Mouse (Mus musculus): ENCODE measurements around the gene Pigt. TPM values are rescaled to one million over a fixed set of nuclear protein-coding genes. Genes with fewer than 3 reads are reported as not detected.

Pigt gene
- polyA plus RNA-seq (2012; ENCODE audit: insufficient read depth, low replicate concordance): 103 and 177 TPM in 2 replicates

DNA sequence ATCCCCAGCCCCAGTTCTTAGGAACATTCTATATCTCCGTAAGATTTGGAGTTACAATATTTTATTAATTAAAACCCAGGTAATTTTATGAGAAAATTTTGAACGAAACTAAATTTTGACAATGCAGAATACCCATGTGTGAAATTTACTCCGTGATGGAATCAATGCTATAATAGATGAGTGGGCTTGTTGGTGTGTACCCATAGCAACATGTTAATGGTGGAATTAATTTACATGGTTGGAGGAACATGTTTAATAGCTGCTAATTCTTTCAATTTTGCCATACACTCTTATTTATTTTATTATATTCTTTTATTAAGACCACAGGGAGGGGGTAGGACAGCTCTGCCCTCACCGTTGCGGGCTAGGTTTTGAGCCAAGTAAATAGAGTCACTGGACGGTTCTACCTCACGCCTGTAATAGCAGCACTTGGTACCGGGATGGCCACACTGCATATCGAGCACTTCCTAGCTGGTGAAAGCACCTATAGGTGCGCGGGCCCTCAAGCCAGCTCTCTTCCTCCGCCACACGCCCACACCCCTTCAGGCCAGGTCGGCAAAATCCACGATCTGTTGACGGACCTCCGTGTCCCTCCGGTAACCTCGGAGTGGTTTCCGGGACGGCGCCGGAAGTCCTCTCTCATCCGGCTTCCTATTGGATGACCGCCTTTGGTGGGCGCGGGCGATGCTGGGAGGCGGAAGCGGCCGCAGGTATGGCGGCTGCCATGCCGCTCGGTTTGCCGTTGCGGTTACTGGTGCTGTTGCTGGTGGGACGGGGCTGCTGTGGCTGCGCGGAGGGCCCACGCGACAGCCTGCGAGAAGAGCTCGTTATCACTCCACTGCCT, at the start of gene Pigt:
Gene Pigt (plus strand): TSS at position 674 of the 844 bp plus-strand sequence.
- Histone ChIP-seq H3K9me3 (no peaks in the 10 kb centered on the region), H3K4me3 (replicated peaks) (peak within 1 kb of the TSS; percentile 92), H3K4me1 (peaks cover 19% of the 10 kb centered on the region), H3K36me3 (replicated peaks; ENCODE audit: low read length) (peaks cover 29% of the 10 kb centered on the region), H3K27me3 (replicated peaks) (peaks cover 57% of the 10 kb centered on the region)
- TF ChIP-seq FLI1 (IDR thresholded peaks at IDR 0.05; ENCODE audit: low read length): no peak
- TF ChIP-seq GATA1 (IDR thresholded peaks at IDR 0.05; ENCODE audit: borderline replicate concordance, low read length): no peak

DNA sequence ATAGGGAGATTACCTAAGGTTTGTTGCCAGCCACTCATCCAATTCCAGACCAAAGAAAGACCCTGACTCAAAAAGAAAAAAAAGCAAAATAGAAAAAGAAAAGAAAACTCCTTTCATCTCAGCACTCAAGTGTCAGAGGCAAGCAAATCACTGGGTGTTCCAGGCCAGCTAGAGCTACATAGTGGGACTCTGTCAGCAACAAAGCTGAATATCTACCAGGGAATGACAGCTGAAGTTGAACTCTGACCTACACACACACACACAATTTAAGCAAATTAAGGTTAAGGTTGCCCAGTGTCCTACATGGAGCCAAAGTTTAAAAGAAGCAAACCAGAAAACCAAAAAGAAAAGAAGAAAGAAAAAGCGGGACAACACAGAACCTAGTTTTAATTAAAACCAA, 49.2 kb upstream of the Pigt start:
- Histone ChIP-seq H3K4me1 (peaks cover 8% of the 10 kb centered on the region), H3K9me3 (peaks cover 16% of the 10 kb centered on the region), H3K36me3 (replicated peaks; ENCODE audit: low read length) (no peaks in the 10 kb centered on the region), H3K27me3 (replicated peaks) (peaks cover 72% of the 10 kb centered on the region), H3K4me3 (replicated peaks) (no peak overlapping the region)
- no peak for TF ChIP-seq GATA1 (IDR thresholded peaks at IDR 0.05; ENCODE audit: borderline replicate concordance, low read length)
- no peak for TF ChIP-seq FLI1 (IDR thresholded peaks at IDR 0.05; ENCODE audit: low read length)

DNA sequence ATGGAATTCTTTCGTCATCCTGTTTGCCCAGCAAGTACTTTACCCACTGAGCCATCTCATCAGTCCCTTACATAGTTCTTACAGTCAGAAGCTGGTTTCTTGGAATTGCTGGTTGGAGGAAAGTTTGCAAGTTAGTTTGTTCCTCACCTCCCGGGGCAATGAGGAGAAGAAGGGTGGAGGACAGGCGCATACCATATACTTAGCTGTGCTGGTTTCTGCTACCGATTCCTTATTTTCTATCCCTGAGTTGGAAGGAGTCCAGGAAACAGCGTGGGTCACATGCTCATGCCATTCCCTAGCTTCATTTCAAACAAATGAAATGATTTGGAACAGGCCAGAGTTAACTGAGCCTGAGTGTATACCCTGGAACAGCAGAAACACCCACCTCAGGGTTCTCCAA, 48.4 kb upstream of the Pigt start:
- peaks cover 69% of the 10 kb centered on the region for H3K27me3 ChIP-seq (replicated peaks)
- TF ChIP-seq GATA1 (IDR thresholded peaks at IDR 0.05; ENCODE audit: borderline replicate concordance, low read length): no peak
- TF ChIP-seq FLI1 (IDR thresholded peaks at IDR 0.05; ENCODE audit: low read length): no peak

DNA sequence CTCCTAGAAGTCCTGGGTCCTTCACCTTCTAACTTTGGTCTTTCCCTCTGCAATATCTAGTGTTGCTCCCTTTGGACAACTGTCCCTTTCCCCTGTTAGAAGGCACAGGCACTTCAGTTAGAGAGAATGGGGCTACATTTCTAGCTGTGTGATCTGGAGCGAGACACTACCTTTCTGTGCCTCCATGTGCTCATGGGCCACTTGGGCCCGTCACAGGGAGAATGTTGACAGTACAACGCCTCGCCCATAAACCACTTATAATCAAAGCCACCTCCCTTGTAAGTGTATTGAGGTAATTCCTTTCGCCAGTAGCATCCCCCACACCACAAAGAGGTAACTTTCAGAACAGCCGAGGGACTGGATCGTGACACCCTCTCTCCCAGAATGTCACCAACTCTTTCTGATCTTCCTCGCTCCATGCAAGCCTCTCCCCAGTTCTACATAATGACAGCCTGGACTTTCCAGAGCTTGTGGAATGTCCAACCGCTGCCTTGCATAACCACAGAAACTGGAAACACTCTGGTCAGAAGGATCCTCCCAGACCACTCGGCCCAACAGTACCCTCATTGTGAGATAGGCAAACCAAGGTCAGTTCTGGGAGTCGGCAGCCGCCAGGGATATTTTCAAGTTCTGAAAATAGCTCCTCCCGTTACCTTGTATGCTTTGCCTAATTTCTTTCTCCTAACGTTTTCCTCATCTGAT, 47.8 kb upstream of the Pigt start:
- no peaks in the 10 kb centered on the region for H3K36me3 ChIP-seq (replicated peaks; ENCODE audit: low read length)
- TF ChIP-seq FLI1 (IDR thresholded peaks at IDR 0.05; ENCODE audit: low read length): no peak
- TF ChIP-seq GATA1 (IDR thresholded peaks at IDR 0.05; ENCODE audit: borderline replicate concordance, low read length): no peak
- no peak overlapping the region for H3K4me3 ChIP-seq (replicated peaks)
- peaks cover 67% of the 10 kb centered on the region for H3K27me3 ChIP-seq (replicated peaks)
- H3K4me1 ChIP-seq: 0 out of 2 replicates have a peak, but pooled peaks cover 4% of the 10 kb centered on the region
- peaks cover 16% of the 10 kb centered on the region for H3K9me3 ChIP-seq

More for the DNA sequence above, 48.4 kb upstream of the Pigt start:
- H3K4me1 ChIP-seq: 0 out of 2 replicates have a peak, but pooled peaks cover 4% of the 10 kb centered on the region
- peaks cover 16% of the 10 kb centered on the region for H3K9me3 ChIP-seq
- H3K4me3 ChIP-seq (replicated peaks): no peak overlapping the region
- no peaks in the 10 kb centered on the region for H3K36me3 ChIP-seq (replicated peaks; ENCODE audit: low read length)

DNA sequence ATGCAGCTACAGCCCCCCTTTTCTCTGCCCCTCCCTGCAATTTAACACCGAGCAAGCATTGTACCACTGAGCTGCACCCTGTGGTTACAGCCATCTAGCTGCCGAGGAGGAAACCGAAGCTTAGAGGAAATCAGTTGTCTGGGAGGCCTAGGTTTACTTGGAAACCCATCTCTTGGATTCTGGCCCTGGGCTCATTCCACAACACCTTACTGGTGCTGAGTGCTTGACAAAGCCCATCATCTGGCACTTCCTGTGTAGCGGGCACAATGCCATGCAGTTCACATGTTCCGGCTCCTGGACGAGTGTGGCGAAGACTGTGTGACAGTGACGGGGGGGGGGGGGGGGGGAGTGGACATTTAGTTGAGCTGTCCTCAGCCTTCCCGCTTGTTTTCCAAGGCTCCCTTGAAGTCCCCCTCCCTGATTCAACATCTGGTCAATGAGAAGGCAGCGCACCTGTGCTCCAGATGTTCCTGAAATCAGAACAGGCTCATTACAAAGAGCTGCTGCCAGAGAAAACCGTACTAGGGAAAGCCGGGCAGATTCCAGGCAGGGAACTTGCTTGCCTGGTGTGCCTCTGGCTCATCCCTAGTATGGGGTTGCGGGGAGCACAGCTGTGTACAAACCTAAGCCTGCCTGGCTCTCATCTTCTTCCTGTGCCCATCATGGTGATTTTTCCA, 45.2 kb upstream of the Pigt start:
- H3K9me3 ChIP-seq: peaks cover 16% of the 10 kb centered on the region
- TF ChIP-seq GATA1 (IDR thresholded peaks at IDR 0.05; ENCODE audit: borderline replicate concordance, low read length): no peak
- peaks cover 66% of the 10 kb centered on the region for H3K27me3 ChIP-seq (replicated peaks)

DNA sequence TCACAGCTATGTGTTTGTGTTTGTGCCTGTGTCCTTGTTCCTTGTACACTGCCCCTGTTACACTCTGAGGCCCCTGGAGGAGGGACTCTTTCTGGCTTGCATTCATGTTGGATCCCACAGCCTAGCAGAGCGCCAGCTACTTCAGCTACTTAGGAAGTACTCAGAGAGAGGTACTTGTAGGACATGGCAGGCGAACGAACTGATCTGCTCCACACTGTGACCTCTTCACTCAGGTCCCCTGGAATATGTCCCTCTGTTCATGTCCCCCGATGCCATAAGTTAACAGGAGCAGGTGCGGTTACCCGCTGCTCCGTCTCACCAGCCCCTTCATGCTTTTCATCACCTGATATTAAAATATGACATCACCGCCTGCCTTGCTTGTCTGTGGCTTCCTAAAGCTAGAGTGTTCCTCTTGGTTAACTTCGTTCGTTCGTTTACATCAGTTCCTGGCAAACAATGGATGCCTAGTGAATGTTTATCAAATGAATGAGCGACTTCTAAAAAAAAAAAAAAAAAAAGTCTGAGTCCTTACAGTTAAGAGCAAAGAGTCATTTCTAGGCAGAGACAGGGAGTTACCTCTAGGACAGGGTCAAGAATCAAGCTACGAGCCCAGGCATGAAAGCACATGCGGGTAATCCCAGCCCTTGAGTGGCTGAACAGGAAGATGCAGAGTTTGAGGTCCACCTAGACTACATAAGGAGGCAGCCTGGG, 44.1 kb upstream of the Pigt start:
- Histone ChIP-seq H3K36me3 (replicated peaks; ENCODE audit: low read length) (no peaks in the 10 kb centered on the region), H3K27me3 (replicated peaks) (peaks cover 67% of the 10 kb centered on the region), H3K9me3 (peaks cover 16% of the 10 kb centered on the region), H3K4me1 (peaks cover 16% of the 10 kb centered on the region), H3K4me3 (replicated peaks) (no peak overlapping the region)
- TF ChIP-seq GATA1 (IDR thresholded peaks at IDR 0.05; ENCODE audit: borderline replicate concordance, low read length) (no peak), FLI1 (IDR thresholded peaks at IDR 0.05; ENCODE audit: low read length) (no peak)

More for the DNA sequence above, 45.2 kb upstream of the Pigt start:
- H3K4me1 ChIP-seq: peaks cover 16% of the 10 kb centered on the region
- no peak overlapping the region for H3K4me3 ChIP-seq (replicated peaks)
- H3K36me3 ChIP-seq (replicated peaks; ENCODE audit: low read length): no peaks in the 10 kb centered on the region

DNA sequence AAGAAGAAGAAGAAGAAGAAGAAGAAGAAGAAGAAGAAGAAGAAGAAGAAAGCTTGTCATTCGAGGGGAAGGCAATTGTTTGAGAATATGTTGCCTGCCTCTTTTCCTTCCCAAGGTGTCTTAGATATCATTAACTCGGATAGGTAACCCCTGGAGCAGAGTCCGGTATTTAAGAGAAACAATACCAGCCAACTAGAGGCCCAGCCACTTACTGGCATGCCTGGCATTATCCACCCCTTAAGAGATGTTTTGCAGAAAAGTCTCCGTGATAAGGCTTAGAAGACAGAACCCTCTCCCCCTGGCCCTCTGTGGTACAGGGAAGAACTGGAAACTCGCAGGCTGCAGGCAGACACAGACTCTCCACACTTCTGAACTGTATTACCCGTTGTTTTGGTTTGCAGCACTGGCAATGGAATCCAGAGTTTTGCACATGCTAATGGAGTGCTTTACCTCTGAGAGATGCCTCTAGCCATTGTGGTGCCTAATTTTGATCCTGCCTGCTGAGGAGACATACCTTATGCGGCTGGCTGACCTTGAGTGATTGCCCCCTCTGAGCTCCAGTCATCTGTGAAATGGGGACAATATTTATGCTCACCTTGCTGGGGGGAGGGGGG, 43.3 kb upstream of the Pigt start:
- Histone ChIP-seq H3K4me1 (peaks cover 20% of the 10 kb centered on the region), H3K4me3 (replicated peaks) (no peak overlapping the region), H3K9me3 (peaks cover 16% of the 10 kb centered on the region), H3K27me3 (replicated peaks) (peaks cover 63% of the 10 kb centered on the region), H3K36me3 (replicated peaks; ENCODE audit: low read length) (no peaks in the 10 kb centered on the region)
- TF ChIP-seq GATA1 (IDR thresholded peaks at IDR 0.05; ENCODE audit: borderline replicate concordance, low read length) (no peak), FLI1 (IDR thresholded peaks at IDR 0.05; ENCODE audit: low read length) (no peak)

DNA sequence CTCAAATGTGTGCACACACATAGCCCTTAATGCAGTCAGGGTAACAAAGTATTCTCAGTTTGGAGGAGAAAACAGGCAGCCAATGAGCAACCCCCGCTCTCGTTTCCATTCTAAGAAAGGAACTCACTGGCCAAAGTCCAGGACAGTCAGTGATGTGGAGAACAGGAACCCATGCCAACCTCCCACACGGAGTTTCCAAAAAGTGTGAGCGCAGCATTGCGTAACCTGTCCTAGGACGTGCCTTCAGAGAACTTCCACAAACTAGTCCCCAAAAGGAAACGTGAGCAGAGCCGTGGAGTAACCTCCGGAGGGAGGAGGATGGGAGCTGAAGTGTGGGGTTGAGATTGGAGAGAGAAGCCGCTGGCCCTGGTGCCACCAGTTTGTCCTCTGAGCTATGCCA, 42.5 kb upstream of the Pigt start:
- Histone ChIP-seq H3K36me3 (replicated peaks; ENCODE audit: low read length) (no peaks in the 10 kb centered on the region), H3K9me3 (peaks cover 9% of the 10 kb centered on the region), H3K4me1 (peaks cover 20% of the 10 kb centered on the region), H3K27me3 (replicated peaks) (peaks cover 56% of the 10 kb centered on the region), H3K4me3 (replicated peaks) (no peak overlapping the region)
- no peak for TF ChIP-seq FLI1 (IDR thresholded peaks at IDR 0.05; ENCODE audit: low read length)
- TF ChIP-seq GATA1 (IDR thresholded peaks at IDR 0.05; ENCODE audit: borderline replicate concordance, low read length): no peak

Measured in megakaryocyte, embryonic 14.5 days (primary cell).